In the genomic region with DNA sequence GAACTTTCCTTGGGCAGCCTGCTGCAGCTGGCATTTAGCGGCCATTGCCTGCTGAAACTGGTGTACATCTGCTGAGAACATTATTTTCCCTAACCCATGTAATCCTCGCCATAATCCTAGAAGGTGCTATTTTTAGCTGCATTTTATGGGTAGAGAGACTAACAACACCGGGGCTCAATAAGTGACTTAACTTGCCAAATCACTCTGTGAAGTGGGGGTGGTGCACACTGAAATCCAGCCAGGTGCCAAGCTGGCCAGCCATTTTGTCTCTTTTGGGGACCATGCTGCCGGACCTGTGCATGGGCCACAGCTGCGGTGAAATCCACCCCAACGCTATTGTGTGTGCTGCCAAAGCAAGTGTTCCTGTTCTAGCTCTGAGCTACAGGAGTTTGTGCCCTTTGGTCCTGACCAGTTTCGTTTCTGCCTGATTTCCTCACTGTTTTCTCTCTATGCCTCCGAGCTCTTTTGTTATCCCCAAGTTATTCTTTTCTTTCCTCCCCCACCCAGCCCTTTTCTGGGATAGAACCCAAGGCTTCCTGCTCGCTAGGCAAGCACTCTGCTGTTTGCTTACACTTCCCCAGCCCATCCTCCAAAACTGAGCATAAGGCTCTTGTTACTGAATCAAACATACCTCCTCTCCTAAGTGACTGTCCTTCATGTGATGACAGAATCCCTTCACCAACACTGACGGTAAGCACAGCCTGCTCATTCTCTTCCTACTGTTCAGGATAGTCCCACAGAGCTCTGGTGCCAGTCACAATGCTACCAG, we compare ENCODE assay signal across 9 mouse cellular contexts.
DNase-seq lines count a peak whose midpoint lies in the region; ATAC-seq lines count a peak whose summit lies in the region.
"Had no signal": no experiment of that assay in that cellular context is flagged by ENCODE, and none has a peak within 500 bp of the region (broad histone marks: within the 10 kb centered on the region; RNA-seq: fewer than 3 reads in every experiment).

No protein-coding gene starts in this region.

- no peak overlapping the region for H3K9ac ChIP-seq in limb, embryonic 11.5 days (ENCODE audit: low read length)
- H3K9ac ChIP-seq in midbrain, embryonic 16.5 days (ENCODE audit: low read depth, low read length) = no peak overlapping the region

- no peak overlapping the region for H3K4me2 ChIP-seq in limb, embryonic 11.5 days (ENCODE audit: low read depth, severe bottlenecking)
- H3K4me2 ChIP-seq in midbrain, embryonic 16.5 days (ENCODE audit: low read length) = no peak overlapping the region

- H3K9me3 ChIP-seq in limb, embryonic 11.5 days (ENCODE audit: control insufficient read depth, low read length) = no peaks in the 10 kb centered on the region
- H3K9me3 ChIP-seq in midbrain, embryonic 16.5 days (replicated peaks; ENCODE audit: control insufficient read depth, low read length, poor library complexity, severe bottlenecking) = no peaks in the 10 kb centered on the region

- DNase-seq in left cerebral cortex, adult 18-20 months (ENCODE audit: low spot score in 2 of 2) = peak; percentile 7 to 12
- no peak for DNase-seq in left cerebral cortex, adult 11 months (ENCODE audit: low spot score)
- peak; percentile 94 for DNase-seq in heart, adult 11 months
- peak; percentile 54 to 57 for DNase-seq in kidney, adult 8-10 months
- DNase-seq in limb, embryonic 11.5 days (ENCODE audit: low spot score) = peak; percentile 31
- DNase-seq in cerebellum, adult 11 months = no peak
- DNase-seq in urinary bladder, postnatal 10 days (ENCODE audit: low spot score) = no peak

- no peaks in the 10 kb centered on the region for H3K36me3 ChIP-seq in limb, embryonic 11.5 days (ENCODE audit: control insufficient read depth, insufficient read depth, low read length)
- no peaks in the 10 kb centered on the region for H3K36me3 ChIP-seq in midbrain, embryonic 16.5 days (ENCODE audit: control insufficient read depth, insufficient read depth, low read length)
- H3K36me3 ChIP-seq: G1E had no signal

- WGBS in limb, embryonic 11.5 days = 68% methylated on average over 10 of the region's 10 CpGs
- 49% methylated on average over 10 of the region's 10 CpGs for WGBS in midbrain, embryonic 16.5 days

- H3K27me3 ChIP-seq in limb, embryonic 11.5 days (ENCODE audit: control insufficient read depth, insufficient read depth, low read length) = no peaks in the 10 kb centered on the region
- H3K27me3 ChIP-seq in midbrain, embryonic 16.5 days (ENCODE audit: control insufficient read depth, insufficient read depth, low read depth, low read length) = no peaks in the 10 kb centered on the region

- no peak overlapping the region for H3K27ac ChIP-seq in limb, embryonic 11.5 days (replicated peaks; ENCODE audit: low read depth, low read length)
- peak overlapping the region; percentile 47 for H3K27ac ChIP-seq in midbrain, embryonic 16.5 days (ENCODE audit: low read length)

- H3K4me3 ChIP-seq in limb, embryonic 11.5 days (ENCODE audit: low read depth, low read length) = no peak overlapping the region
- H3K4me3 ChIP-seq in midbrain, embryonic 16.5 days (ENCODE audit: low read depth, low read length) = no peak overlapping the region

- ATAC-seq in limb, embryonic 11.5 days (ENCODE audit: insufficient number of reproducible peaks, low FRiP score, low TSS enrichment, low read depth) = peak; percentile 65; the same call in 1 of the 2 replicates
- ATAC-seq in midbrain, embryonic 16.5 days = peak; percentile 49; the same call in 1 of the 2 replicates

- peaks cover 18% of the 10 kb centered on the region for H3K4me1 ChIP-seq in limb, embryonic 11.5 days (ENCODE audit: control insufficient read depth, insufficient read depth, low read length)
- H3K4me1 ChIP-seq in midbrain, embryonic 16.5 days (ENCODE audit: control insufficient read depth, insufficient read depth, low read length) = peaks cover 9% of the 10 kb centered on the region

Comparison
In these comparisons a context has a peak if more than half of its experiments do, and no peak if none do; other contexts are left out.
1. DNase-seq: peak in left cerebral cortex, adult 18-20 months (2 of 2), heart, adult 11 months (single experiment), kidney, adult 8-10 months (2 of 2) and limb, embryonic 11.5 days (single experiment); none in left cerebral cortex, adult 11 months (single experiment), cerebellum, adult 11 months (single experiment) and urinary bladder, postnatal 10 days (single experiment).